Mouse (Mus musculus) erythroblast, adult 5-6 weeks (primary cell): ENCODE data around the gene Wnk2. TPM values are rescaled to one million over a fixed set of nuclear protein-coding genes. Genes with fewer than 3 reads are reported as not detected.

Source experiments
- ATAC-seq: replicated peaks from 2 replicates; pipeline ENCODE4 v1.8.0; 2016; ENCODE audit warnings: moderate number of reproducible peaks, mild to moderate bottlenecking, moderate TSS enrichment, inconsistent platforms; ENCODE audit not compliant: poor library complexity, low FRiP score, severe bottlenecking
- total RNA-seq, 2 experiments: library from RNA; stranded (forward) in 1 of 2; stranded (reverse) in 1 of 2; fragments of 150-400 nt in 1 of 2; fragments of 200-764, 138-1000 nt in 1 of 2; gene quantifications; 2 replicates each; pipeline versions ENCODE4 v1.2.3 to v1.2.4; 2015 to 2017; ENCODE audit warnings: low replicate concordance in 2 of 2

Wnk2 gene
- total RNA-seq, 2 experiments from 2014 or later: not detected

DNA sequence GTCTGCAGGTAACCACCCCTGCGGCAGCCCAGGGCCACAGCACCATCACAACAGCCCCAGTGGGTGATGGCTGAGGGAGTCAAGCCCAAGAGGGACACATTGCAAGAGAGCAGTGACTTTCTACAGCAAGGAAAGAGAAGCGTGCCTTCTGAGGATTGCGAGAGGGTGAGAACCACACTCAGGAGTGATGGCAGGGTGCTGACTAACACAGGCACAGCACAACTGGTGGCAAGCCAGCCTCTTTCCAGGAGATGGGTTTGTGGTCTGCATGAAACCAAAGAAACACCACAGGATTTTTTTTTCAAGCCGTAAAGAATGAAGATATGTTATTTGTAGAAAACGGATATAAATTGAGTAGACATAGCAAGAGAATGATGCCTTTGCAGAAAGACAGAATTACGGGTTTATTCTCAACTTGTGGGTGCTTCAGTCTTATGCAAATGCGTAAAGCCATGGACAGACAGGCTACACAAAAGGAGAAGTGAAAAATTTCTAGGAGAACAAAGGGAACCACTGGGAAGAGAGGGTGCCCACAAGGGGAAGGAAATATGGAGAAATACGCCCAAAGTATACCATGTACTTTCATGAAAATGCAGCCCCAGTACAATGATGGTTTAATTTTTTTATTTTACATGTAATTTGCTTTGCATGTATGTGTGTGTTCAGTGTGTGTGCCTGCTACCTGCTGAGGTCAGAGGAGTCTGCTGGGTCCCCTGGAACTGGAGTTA lies 39.5 kb downstream of the Wnk2 start:
- ATAC-seq: no peak

DNA sequence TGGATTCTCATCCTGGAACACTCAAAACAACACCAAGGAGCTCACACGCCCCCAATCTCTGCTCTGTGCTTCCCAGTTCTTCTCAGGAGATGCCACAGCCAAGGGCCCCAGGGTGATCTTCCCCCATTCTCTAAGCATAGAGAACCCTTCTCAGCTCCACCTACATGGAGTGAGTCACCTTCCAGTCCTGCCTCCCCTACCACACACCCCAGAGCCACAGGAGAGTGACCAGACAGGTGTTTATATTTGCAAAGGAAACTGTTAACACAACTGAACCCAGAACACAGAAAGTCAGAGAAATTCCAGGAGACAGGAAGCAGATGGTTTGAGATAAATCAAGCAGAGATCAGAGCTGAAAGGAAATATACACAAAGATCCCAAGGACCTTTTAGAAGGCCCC lies 43.9 kb downstream of the Wnk2 start:
- ATAC-seq: no peak

DNA sequence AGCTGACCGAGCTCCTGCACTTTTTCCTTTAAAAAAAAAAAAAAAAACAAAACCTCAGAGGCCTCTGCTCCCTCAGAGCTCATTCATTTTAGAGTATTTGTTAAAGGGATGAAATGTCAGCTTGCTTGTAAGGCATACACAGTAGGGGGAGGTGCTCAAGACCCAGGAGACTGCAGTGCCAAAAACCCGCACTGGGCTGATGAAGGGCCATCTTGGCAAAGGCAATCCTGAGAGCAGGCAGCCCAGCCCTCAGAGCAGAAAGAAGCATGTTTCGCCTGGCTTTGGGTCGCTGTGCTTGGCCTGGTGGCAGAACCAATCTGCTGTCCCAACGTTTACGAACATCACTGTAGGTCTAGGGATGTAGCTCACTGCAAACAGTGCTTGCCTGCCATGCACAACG lies 44.6 kb downstream of the Wnk2 start:
- no peak for ATAC-seq

DNA sequence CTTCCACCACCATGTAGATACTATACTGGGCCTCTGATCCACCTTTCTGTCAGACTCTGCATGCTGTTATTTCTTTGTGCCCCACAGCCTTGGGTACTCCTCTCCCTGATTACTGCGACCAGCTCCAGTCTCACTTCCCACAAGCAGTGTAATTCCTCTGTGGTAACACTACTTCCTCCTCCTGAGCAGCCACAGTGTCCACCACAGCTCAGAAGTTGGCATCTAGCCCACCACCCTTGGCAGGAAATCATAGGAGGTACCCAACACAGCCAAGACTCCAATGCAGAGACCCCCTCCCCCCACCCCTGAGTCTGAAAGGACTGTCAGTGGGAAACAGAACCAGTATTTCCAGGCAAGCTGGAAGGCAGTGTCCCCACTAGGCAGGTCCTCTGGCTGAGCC lies 47.4 kb downstream of the Wnk2 start:
- ATAC-seq: no peak

DNA sequence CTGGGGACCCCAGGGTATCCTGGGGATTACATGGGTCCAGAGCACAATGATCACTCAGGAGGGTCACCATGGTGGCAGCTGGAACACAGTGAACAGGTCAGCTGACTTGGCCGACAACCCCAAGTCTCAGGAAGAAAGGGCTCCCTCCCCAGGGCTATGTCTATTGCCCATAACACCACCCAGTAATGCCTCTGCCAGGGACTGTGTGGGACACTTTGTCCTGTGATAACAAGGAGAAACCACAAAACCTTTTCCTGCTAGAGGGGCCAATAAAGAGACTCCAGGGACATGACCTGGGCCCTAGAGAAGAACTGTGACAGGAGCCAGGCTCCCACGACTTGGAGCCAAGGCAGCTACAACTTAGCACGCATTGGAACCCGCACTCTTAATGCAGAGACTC lies 51.0 kb downstream of the Wnk2 start:
- no peak for ATAC-seq

DNA sequence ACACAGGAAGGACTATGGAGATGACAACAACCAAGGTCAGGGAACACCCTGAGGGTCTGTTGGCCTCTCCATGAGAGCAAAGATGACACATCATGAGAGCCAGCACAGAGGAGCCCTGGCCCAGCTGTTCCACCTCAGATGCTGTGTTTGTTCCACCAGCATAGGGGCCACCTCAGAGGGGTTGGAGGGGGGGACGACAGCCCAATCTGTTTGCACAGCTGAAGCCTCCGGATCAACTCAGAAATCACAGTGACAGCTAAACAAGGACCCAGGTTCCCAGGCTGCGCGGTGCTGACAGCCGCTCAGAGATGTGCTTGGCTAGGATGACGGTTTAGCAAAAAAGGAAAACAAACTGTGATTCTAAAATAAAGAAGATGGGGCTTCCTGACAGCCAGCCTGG lies 53.1 kb downstream of the Wnk2 start:
- no peak for ATAC-seq

DNA sequence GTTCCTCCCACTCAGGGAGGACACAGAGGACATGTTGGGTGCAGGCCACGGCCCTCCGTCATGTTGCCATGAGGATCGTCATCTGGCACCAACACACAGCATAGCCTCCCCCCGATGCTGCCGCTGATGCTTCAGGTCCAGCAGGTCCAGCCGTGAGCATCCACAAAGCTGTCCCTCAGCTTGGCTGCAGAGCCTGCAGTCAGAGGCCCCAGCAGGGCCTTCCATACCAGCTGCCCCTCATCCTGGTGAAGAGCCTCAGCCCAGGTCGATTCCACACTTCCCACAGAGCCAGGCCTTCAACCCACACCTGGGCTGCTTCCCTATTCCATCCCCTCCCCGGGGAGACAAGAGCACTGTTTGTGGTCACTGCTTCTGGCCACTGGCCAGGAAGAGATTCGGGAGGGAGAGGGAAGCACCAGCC lies 54.3 kb downstream of the Wnk2 start:
- no peak for ATAC-seq

DNA sequence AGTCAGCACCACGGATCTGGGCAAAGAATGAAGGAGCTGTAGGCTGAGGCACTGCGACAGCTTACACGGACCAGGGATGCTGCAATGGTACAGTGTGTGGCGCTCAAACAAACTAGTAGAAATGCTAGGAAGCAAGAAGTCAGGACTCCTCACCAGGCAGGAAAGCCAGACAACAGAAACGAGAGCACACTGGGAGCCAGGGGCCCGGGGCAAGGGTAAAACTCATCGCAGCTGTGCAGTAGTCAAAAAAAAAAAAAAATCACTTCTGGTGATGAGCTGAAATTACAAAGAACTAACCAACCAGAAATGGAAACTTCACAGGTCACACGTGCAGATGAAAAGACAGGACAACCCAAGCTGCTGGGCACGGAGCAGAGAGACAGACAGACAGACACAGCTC lies 55.2 kb downstream of the Wnk2 start:
- no peak for ATAC-seq

DNA sequence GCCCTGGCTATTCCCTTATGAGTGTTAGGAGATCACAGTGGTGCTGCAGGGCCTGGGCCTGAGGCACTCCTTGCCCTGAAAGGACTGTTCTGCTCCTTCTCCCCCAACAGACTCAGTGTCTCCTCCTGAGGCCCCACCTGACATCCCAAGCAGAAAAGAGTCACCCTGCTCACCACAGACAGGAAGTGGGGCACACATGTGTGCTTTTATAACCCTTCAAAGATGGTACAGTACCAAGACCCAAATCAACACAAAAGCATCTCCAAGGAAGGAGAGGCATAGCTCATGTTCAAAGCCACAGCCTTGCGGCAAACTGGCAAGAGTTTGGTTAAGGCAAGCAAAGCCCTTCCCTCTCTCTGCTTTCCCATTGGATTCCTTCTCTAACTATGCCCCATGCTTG lies 57.6 kb downstream of the Wnk2 start:
- no peak for ATAC-seq

DNA sequence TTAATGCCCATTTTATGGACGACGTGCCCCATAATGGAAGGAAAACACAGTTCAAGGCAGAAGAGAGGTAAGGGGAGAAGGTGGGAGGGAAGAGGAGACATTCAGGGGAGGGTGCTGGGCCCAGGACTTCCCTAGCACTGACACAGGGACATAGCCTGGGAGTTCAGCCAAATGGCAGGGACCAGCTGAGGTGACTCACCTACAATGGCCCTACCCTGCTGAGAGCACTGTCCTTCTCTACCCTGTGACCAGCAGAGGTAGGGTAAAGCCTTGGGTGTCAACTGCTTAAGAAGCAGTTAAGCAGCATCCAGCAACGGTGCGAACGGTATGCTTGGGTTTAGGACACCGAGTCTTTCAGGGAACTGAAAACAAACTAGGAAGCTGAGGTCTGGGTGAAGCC lies 58.9 kb downstream of the Wnk2 start:
- ATAC-seq: no peak

DNA sequence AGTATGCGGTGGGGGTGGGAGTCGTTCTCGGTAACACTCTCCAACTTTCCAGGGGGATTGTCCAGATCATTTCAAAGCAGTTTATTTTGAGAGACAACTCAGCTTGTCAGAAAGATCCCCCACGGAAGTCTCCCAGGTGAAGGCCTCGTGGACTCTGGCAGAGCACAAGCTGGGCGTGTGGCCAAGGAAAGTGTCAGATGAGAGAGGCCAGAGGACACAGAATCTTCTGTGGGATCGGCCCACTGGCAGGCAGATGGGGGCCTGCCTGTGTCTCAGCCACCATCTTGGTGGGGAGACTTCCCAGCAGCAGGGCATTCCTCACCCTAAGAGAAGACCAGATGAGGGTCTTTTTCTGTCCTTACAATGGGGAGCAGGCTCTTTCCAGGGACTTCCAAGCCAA lies 60.4 kb downstream of the Wnk2 start:
- ATAC-seq: no peak

DNA sequence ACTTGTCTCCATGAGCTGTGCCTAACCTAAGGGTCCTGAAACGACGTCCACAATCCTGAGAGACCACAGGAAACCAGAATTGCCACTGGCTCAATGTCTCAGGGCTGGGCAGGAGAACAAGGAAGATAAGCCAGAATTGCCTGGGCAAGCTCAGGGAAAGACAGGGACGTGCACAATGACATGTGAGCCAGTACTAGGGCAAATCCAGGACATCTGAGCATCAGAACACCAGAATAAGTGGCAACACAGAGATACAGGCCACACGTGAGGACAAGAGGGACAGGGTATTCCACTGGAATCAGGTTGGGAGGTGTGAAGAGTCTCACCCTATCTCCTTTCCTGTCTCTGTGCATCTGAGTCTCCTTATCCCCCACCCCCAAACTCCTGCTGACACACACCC lies 61.4 kb downstream of the Wnk2 start:
- no peak for ATAC-seq

DNA sequence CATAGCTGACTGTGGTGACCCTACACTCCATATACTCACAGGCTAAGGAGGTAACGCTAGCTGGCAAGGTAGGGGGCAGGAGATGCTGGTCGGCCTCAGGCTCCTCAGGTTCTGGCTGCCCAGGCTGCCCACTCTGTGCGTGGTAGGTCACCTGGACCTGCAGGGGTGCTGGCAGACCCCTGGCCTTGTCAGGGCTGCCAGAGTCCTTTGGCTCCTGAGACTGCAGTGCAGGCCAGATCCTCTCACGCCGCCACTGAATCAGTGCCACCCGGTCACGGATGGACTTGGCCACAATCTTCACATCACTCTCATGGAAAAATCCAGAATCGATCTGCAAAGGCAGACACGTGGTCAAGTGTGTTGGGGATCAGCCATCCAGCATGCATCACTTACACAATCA lies 62.6 kb downstream of the Wnk2 start:
- ATAC-seq: no peak

DNA sequence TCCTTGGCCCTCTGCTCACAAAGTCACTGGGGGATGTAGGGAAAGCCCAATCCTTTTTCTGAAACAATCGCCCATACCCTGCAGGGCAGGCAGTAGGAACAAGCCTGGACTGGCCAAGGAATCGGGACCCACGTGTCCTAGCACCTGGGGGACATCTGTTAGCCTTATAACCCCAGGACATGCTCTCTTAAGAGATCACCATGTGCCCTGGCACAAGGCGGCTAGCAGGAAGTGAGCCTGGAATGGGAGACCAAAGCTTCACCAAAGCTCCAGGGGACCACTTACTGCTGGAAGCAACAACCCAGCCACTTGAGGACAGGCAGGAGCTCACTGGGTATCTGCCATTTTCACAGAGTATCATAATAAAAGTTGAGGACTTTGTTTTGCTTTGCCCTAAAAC lies 63.0 kb downstream of the Wnk2 start:
- ATAC-seq: no peak

DNA sequence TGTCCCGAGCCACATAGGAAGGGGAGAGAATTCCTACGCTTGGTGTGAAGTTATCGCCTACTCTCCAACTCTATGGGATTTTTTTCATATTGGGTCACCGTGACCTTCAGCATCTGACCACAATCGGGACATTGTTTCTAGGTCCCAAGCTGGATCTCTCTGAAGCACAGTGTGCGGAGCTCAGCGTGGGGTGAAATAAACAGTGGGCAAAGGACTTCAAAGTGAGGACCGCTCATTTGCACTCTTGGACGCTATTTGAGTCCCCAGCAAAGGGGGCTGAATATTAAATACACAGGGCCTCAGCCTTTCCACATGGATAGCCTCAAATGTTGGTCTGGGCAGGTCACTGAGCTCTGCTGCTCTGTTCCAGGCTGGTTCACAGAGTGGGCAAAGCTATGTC lies 63.9 kb downstream of the Wnk2 start:
- ATAC-seq: no peak

DNA sequence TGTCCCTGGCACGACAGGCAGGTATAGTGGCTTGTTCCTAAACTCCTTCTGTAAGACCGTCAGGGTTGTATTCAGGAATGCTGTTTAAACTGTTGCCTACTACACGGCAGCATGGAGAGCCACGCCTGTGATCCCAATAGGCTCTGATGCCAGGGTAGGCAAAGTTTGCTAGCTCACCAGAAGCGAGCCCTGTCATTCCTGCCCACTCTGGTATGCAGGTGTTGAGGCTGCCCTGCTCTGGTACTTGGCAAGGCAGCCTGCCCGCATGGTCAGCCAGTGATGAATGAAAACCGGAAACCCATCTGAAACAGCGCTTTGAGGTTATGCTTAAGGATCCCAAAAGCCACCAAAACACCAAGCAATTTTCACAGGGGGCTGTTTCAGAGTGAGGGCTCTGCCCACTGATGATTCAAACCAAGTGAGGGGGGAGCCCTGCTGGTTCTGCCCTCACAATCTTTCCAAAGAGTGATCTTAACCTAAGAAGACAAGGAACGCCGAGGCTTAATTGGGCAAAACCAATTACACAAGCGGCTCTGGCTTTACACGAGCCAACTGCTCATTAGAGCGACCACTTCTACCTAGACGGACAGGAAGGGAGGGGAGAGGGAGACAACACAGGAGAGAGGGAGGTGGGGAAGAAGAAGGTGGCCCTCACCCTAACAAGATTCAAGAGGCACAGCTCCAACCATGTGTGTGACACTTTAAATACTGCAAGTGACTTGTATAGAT lies 65.5 kb downstream of the Wnk2 start:
- ATAC-seq: no peak

DNA sequence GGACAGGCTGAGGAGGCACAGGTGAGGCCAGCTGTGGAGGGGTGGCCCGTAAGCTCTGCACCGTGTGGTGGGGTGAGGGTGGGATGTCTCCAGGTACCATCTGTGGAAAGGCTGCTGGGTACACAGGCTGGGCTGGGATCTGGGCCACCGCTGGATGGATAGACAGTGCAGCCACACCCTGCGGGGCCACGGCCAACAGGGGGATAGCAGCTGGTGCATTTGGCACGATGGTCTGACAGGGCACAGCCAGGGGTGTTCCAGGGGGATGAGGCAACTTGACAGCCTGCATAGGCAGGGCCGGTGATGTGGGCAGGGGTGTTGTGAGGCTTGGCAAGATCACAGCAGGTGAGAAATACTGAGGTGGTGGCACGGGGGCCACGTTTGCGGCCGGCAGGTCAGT lies 71.6 kb downstream of the Wnk2 start:
- ATAC-seq: no peak

DNA sequence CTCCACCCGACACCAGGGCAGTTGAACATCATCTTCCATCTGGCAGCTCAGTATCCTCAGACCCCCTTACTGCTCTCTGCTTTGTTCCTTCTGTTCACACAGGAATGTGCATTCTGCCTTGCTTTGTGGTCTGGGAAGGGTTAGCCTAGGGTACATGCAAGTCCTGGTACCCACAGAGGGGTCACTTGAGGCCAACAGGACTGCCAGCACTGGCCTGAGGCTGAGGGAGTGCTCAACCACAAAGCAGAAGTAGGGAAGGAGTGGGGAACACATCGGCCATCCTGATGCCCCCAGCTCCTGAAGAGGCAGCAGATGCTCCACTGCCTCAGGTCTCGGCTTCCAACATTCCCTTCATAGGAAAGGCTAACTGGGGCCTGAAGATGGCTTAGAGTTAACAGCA lies 72.4 kb downstream of the Wnk2 start:
- ATAC-seq: no peak

DNA sequence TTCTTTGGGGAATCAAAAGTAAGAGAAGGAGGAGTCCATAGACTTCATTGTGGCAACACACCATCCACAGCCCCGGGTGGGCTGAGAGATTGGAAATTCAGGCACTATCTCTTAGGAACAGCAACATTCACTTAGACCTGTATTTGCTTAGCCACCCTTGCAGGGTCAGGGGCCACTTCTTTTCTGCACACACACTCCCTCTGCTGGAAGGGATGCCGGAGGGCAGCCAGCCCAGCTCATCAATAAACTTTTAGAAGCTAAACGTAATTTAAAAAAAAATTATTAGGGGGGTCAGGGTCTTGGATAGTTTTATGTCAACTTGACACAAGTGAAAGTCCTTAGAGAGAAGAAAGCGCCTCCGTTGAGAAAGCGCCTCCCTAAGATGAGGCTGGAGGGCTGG lies 74.5 kb downstream of the Wnk2 start:
- ATAC-seq: no peak

DNA sequence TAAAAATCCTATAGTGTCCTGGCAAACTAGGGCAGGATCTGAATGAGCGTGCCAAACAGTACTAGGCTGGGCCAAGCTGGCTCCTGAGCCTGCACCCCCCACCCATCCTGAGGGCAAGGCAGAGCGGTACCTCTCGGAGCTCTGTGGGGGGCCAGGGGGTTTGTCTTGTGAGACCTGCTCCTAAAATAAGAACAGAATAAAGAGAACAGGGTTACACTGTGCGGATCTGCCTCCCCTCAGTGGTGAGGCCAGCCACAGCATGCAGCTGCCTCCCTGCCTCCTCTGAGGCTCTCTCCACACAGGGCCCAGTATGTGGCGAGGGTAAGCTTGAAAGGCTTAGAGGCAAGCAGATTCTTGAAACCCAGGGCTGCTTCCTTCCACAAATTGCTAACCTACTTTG lies 76.0 kb downstream of the Wnk2 start:
- no peak for ATAC-seq

DNA sequence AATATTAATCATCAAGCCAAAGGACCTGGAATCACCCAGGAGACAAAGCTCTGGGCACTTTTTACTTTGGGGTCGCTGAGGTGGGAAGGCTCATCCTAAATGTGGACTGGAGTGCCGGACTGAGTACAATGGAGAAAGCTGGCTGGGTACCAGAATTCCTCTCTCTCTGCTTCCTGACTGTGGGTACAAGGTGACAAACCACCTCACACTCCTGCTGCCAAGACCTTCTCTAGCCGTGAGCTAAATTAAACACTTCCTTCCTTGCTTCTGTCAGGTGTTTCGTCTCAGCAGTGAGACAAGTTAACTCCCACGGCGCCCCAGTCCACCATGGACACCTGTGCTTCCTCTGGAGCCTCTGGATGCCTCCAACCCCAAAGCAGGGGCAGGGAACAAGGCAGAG lies 77.8 kb downstream of the Wnk2 start:
- ATAC-seq: no peak

DNA sequence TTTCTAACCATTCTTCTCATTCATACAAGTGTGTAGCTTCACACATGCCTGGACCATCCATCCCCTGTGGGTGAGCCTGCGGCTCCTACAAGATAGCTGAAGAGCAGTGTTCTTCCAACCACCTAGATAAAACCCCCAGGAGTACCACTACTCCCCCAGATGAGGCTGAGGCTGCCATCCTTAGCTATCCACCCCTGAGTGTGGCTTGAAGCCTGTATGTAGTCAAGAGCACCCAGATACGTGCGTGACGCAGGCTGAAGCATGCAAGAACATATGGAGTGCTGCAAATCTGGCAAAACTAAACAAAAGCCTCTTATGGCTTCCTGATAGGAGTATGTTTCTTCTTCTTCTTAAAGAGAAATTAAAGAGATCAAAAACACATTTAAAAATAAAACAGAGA lies 78.4 kb downstream of the Wnk2 start:
- ATAC-seq: no peak
